Mouse (Mus musculus): ENCODE data around the gene Zfp827.

The Zfp827 gene

DNA sequence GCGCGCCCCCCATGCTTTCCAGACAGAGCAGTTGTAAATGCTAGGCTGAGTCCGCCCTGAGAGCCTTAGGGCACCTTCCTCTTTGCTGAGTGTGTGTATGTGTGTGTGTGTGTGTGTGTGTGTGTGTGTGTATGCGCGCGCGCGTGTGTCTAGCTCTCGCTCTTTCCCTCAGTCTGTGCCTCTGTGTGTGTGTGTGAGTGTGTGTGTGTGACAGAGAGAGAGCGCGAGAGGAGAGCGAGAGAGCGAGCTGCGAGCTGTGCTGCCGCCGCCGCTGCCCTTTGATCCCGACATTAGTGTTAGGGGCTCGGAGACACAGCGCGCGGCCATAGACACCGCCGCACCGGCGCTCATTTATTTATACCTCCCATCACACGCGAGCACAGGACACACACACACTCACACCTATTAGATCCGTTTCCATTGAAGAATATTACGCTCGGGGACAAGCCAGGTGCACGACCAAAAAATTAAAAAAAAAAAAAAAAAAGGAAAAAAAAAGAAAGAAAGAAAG, at the start of gene Zfp827:
Gene Zfp827, plus strand, starts transcription at position 461 of the 511 bp plus-strand sequence.
- DNase-seq: peak; percentile 64

DNA sequence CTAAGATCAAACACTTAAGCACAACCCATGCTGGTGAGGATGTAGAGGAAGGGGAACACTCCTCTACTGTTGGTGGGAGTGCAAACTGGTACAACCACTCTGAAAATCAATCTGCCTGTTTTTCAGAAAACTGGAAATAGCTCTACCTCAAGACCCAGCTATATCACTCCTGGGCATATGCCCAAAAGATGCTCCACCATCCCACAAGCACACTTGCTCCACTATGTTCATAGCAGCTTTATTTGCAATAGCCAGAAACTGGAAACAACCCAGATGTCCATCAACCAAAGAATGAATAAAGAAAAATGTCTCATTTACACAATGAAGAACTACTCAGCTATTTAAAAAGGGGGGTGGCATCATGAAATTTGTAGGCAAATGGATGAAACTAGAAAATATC, 23.9 kb upstream of the Zfp827 start:
- DNase-seq: no peak

DNA sequence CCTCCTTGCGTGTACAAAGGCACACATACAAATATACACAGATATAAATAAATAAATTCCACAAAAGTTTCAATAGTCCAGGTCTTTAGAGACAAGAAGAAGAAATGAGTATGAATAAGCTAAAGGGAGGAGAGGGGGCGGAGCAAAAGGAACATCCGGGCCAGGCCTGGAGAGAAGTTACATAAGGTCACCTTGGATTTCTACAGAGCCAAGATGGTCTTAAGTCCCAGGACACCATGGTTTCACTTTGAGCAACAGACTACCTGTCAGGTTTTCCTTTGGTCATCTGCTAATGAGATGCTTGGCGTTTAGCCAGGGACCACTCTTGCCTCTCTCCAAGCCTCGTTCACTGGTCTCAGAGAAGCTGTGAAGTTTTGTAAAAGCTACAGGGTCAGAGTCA, 13.2 kb upstream of the Zfp827 start:
- DNase-seq: no peak

DNA sequence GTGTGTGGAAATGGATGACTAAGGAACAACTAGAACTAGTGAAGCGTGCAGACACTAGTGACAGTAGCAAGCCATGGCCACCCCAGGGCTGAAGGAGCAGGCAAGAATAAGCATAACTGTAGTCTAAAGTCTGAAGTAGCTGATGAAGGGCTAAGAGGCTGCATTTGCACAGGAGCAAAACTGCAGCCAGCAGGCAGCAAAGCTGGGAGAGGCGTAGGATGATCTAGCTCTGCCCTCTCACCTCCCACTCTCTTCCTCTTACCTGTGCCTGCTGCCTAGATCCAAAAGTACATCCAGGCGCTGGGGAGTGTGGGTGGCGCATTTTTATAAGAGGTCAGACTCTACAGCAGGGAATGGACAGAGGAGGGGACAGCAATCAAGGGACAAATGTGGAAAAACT, 12.2 kb upstream of the Zfp827 start:
- DNase-seq: no peak

DNA sequence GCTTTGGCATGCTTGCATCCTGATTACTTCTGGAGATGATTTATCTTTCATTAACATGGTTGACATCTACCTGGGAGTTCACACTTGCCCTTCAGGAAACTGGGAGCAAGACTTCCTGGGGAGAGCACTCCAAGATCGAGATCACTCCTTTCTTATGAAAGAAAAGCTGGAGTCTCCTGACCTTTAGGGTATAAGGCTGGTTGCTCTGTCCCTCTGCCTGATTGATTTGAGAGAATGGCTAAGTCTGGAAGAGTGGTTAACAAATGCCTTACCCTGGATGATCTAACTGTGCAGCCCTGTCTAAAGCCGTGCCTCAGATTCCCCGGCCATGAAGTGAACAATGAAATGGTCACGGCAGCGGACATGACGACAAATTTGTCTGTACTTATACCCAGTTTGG, 11.7 kb upstream of the Zfp827 start:
- no peak for DNase-seq

DNA sequence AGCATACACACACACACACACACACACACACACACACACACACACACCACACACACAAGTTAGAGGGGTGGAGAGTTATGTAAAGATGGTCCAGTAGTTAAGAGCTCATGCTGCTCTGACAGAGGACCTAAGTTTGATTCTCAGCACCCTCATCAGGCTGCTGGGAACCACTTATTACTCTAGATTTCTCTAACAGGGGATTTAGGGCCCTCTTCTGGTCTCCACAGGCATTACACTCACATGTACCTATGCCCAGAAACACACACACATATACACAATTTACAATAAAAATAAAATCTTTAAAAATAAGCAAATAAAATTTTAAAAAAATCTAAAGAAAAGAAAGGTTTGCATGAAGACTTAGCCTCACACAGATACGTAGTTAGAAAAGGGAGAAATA, 4.3 kb upstream of the Zfp827 start:
- DNase-seq: no peak

DNA sequence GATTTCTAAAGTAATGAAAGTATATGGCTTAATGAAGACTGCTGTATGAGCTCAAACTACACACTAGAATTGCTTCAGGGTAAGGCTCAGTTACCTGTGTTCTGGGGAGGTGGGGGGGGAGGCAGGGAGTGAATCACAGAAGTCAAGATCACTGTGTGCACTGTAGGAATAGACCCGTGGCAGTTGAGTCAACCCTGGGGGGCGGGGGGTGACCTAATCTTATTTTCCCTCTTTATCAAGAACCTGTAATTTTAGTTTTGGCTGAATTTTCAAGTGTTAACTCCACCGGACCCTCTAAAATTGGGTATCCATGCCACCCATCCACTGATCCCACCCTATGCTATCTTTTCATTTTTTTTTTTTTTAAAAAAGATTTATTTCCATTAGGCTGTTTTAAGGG, 918 bp upstream of the Zfp827 start:
- no peak for DNase-seq

DNA sequence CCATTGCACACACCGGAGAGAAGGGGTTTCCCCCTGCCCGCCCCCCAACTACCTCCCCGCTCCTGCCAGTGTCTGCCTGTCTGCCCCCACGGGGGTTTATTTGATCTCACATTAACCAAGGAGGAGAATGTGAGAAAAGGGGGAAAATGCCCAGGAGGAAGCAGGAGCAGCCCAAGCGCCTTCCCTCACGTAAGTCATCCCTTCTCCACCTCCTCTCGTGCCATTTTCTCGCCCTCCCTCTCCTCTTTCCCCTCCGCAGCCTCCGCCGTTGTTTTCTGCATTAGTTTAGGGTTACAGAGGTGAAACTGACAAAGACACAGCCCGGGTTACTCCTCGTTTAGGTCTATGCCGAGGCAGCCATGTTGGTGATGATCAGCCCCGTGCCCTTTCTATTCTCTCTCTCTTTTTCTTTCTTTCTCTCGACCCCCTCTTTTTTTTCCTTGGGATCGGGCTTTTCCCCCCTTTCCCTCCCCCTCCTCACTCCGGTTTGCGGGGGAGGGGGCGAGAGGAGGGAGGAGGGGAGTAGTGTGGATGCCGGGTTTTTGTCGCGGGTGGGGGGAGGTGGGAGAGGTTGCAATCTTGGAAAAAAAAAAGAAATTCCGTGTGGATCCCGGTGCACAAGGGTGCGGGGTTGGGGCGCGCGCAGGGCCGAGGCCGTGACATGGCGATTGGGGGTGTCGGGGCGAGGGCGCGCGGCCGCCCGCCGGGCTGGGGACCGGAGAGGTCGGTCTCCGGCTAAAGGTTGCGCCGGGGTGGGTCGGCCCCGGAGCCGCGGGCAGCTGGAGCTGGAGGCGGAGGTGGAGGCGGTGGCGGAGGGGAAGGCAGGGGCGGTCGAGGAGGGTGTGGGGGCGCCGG, 531 bp downstream of the Zfp827 start:
- peak; percentile 40 for DNase-seq

DNA sequence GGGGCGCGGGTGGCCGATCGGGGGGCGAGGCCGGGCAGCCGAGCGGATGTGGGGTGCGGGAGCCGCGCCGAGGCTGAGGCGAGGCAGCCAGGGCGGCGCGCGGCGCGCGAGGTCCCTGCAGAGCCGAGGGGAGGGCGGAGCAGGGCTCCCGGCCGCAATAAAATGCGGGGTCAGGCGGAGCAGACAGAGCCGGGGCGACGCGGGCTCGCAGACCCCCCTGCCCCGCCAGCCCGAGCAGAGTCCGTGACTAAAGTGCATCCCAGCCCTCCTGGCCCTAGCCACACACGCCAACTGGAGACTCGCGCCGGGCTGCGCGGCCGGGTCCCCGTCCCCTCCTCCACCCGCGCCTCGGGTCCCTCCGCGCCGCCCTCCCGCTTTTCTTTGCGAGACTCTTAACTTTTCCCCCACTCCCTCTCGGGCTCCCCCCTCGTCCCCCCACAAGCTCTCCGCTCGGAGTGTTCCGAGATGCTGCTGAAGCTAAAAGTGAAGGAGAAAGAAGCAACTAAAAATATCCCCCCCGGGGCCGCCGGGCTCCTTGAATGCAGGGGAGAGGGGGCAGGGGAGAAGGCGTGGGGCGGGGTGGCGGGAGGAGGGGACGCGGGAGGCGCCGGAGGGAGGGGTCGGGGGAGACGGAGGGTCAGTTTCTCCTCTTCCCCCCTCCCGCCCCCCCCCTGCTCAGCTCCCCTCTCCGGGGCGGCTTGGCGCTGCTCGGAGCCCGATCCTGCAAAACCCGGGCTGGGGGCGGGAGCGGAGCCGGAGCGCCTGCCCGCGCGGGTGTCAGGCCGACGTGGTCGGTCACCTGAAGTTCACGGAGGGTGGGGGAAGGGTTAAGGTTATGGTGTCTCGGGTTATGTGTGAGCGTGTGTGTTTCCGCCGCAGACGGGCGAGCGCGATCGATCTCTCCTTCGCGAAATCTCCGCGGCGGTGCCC, 1.4 kb downstream of the Zfp827 start:
- peak; percentile 51 for DNase-seq

DNA sequence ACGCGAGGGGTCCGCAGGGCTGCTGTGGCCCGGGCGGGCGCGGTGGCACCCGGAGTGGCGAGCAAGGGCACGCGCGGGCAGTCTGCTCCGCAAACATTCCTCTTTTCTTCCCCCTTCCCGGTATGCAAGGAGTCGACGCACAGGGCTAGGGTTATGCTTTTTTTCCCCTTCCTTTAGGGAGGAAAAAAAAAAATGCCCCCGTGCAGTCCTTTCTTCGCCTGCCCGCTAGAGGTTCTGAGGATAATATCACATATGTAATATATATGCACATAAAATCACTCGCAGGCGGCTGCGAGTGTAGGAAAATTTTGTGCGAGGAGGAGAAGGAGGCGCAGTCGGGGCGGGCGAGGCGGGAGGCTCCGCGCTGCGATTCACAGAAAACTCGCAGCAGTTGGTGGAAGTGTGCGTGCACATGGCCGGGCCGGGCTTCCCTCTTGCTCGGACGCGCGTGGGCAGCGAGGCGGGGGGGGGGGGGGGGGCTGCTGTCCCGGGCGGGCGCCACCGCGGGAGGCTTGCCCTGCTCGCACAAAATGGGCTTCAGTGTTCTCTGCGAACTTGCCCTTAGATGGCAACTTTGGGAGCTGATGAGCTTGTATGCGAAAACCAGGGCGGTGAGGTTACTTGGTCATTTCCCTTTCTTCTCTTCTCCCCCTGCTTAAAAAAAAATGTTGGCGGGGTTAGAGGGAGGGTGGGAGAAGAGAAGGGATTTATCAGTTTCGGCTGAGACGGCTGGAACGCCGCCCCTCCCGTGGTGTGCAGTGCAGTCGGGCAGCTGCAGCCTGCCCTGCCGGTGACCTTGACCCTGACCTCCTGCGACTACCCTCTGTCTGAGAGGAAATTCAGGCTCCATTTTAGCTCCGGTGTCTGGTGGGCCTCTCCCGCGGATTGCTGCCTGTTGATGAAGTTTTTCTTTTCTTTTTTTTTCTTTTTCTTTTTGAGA, 2.4 kb downstream of the Zfp827 start:
- DNase-seq: peak; percentile 31

DNA sequence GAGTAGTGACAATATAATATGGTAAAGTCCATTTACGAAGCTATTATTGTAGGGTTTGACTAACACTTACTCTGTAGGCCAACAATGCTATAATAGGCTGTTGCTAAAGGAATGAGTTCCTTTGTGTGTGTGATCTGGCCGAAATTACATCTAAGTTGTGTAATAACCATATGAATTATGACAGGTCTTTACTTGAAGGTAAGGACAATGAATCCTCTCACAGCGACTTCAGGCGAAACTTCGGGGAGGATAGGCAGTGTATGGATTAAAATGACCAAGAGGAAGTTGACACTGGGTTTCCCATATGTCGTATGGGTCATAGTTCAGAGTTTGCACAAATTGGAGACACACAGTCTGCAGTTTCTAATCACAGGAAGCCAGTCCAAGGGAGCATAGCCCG, 9.3 kb downstream of the Zfp827 start:
- DNase-seq: no peak

DNA sequence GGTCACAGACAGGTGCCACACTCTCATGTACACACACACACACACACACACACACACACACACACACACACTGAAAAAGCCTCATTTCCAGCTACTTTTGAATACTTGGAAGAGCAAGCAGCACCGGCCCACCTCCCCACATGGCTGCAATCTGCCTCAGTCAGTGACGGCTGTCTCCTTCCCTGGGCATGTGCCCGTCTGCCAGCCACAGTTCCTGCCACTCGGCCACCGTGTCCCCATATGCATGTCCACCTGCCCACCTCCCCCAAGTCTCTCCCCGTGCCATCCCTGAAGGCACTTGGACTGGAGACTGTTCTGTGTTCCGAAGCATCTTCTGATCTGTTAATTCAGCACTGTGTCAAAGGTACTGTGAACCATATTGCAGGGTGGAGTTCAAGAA, 9.8 kb downstream of the Zfp827 start:
- DNase-seq: peak; percentile 17

DNA sequence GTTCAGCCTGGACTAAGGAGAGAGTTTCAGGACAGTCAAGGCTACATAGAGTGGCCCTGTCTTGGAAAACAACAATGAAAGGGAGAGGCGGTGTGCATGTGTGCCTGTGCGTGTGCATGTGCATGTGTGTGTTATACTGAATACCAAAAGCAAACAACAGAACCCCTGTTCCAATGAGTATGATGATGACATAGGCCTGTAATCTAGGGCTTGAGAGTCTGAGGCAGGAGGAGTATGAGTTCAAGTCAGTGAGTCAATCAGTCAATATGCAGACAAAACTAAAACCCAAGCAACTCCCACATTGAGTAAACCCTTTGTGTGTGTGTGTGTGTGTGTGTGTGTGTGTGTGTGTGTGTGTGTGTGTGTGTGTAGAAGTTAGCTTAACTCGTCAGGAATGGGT, 13.2 kb downstream of the Zfp827 start:
- no peak for DNase-seq

DNA sequence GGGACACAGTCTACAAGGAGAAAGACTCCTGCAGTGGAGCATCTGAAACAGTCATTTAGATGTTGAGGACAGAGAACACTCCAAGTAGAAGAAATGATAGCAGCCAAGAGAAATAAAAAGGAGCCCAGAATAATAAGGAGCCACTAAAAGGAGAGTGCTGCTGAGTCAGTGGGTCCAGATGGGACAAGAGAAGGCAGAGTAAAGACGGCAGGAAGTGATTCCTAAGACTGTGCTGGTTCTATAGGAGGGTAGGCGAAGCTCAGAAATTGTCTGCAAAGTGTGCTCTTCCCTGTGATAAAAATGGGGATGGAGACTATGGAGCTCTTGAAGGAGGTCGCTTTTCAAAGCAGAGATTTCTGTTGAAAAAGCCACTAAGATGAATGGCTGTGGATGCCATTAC, 14.0 kb downstream of the Zfp827 start:
- DNase-seq: no peak

DNA sequence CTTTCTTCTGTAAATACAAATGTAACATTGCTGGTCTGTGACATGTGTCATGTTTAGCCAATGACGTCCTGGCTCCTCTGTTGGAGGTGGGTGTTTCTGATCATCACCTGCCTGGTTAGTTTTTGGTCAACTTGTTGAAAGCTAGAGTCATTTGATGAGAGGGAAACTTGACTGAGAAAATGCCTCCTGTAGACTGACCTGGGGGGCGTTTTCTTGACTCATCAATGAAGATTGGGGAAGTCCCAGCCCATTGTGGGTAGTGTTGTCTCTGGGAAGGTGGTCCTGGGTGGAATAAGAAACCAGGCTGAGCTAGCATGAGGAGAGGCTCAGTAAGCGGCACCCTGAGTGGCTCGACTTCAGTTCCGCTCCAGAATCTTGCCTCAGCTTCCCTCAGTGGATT, 16.4 kb downstream of the Zfp827 start:
- no peak for DNase-seq

DNA sequence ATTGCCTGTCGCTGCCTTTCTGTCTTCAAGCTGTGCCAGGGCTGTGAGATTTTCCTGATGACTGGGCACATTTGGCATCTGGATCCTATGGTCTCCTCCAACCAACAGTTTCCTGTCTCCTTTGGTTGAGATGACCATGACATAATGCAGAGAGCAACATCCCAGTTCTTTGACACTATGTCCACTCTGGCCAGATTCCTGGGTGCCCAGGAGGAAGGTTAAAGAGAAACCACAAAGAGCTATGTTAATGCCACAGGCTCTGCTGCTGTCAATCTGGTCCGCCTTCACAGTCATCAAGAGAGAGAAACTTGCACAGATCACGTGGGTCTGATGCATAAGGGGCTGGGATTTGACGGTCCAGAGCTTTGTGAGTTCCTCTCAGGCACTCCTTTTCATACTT, 18.4 kb downstream of the Zfp827 start:
- DNase-seq: no peak

DNA sequence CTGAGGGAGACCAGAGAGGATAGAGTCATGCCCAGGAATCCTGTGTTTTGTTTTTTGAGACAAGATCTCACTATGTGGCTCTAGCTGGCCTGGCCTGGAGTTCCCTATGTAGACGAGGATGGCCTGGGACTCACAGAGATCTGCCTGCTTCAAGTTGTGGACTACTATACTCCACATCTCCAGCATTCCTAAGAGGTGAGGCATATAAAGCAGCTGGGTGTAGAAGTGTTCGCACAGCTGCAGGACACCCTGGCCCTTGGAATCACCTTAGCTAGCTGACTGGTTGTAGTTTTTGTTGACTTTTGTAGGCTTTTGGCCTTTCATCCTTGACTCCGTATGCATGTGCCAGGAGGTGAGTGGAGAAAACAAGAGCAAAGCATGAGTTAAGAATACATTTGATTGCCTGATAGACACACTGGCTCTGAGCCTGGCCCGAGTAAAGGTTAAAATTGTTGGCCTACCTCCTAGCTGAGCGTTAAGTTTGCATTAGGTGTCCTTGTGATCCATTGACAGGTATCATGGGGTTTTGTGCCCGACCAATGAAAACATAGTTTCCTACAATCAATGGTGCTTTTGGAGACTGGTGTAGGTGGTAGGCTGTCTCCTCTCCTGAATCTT, 20.3 kb downstream of the Zfp827 start:
- no peak for DNase-seq

DNA sequence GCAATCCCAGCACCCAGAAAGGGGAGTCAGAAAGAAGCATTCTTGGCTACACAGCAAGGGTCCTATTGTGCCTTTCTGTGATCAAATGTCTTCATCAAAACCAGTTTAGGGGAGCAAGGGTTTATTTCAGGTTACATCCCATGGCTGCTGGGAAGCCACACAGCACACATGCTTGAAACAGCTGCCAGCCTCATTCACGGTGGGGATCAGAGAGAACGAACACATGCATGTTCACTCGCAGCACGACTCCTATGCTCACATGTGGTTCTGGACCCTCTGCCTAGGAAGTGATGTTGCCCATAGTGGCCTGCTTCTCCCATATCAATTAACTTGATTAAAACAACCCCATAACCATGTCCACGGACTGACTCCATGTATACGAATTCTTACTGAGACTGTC, 26.0 kb downstream of the Zfp827 start:
- no peak for DNase-seq

DNA sequence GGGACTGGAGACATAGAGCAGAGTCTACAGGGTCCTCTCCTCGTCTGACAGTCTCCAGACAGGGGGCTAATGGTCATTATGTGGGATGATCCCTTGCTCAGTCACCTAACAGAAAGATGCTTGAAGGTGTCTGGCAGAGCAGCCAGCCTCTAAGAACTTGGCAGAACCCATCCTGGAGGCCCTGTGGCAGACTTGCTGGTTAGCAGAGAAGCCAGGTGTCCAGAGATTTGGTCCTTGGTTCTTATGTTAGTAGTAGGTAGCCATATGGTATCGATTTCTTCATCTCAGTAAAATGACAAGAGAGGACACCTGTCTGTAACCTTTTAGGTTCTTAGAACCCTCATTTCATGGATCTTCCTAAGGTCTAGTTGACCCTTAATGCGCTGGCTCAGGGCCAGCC, 28.9 kb downstream of the Zfp827 start:
- no peak for DNase-seq

DNA sequence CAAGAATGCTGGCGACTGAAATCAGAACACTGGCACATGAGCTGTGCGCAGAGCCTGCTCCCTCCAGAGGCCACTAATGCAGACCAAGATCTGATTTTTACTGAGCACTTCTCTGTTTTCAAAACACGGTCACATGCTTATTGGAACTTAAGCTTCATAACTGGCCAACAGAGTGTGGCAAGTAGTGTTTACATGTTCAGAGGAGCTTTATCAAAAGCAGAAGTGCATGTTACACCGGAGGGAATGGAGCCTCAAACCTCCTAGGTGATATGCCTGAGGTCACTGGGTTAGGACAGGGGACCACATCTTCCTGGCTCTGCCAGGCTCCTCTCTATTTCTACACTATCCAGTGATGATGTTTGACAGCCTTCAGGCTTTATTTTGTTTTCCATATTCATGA, 31.1 kb downstream of the Zfp827 start:
- DNase-seq: no peak

DNA sequence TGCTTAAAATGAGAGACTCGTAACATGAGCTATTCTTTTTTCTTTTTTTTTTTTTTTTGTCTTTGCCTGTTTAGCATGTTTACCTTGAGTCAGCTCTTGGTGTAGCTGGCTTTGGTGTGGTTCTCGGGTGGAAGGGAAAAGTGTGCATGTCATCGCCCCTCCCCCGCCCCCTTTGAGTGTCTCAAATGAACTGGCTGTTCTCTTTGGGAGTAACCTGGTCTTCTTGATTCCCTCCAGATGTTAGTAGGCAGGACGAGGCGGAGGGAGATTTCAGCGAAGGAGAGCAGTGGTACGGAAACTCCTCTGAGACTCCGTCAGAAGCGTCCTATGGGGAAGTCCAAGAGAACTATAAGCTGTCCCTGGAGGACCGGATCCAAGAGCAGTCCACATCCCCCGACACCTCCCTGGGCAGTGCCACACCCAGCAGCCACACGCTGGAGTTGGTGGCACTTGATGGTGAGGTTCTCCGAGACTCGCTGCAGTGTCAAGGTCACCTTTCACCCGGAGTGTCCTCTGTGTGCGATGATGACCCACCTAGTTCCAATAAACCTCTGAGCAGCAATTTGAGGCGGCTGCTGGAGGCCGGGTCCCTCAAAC, 31.9 kb downstream of the Zfp827 start:
- no peak for DNase-seq

DNA sequence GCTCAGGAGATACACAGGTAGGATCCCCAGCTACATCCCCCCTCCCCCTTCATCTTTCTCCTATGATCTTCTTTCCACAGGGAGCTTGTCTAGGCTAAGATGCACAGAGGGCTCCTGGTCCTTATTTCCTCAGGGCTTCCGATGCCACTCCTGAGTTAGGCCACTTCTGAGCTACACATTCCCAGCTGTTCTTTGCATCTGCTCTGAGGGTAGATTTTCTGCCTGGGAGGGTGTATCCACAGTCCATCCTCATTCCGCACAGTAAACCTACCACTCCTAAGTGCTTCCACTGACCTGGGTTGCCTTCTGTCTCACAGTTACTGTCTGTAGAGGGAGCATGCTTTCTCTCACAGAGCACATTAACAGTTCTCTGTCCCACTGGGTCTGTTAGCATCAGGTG, 37.7 kb downstream of the Zfp827 start:
- DNase-seq: no peak
